Mouse (Mus musculus): Measurements from ENCODE around the gene Tmem136.

Tmem136 gene

GRCm38 (mm10) chr9:43071741-43072140, 44.6 kb downstream of the Tmem136 start:
- DNase-seq, result no peak

- DNase-seq, result no peak
Observed at GRCm38 (mm10) chr9:43071176-43071575, 45.2 kb downstream of the Tmem136 start.

GRCm38 (mm10) chr9:43070566-43070965, 45.8 kb downstream of the Tmem136 start:
- DNase-seq, result no peak

- no peak for DNase-seq
Observed at GRCm38 (mm10) chr9:43070153-43070552, 46.2 kb downstream of the Tmem136 start.

GRCm38 (mm10) chr9:43067896-43068295, 48.5 kb downstream of the Tmem136 start:
- DNase-seq, result no peak

GRCm38 (mm10) chr9:43065231-43065630, 51.1 kb downstream of the Tmem136 start:
- no peak for DNase-seq

- DNase-seq, result peak; percentile 23
Observed at GRCm38 (mm10) chr9:43061545-43061944, 54.8 kb downstream of the Tmem136 start.

Measured in right cerebral cortex, adult 18-20 months (tissue).